Mouse (Mus musculus) v-Abl transformed pro-B cells (cell line): ENCODE measurements around the gene S100b.

Experiments
- in situ Hi-C, 2 experiments: fragments of 400-800 bp; cut with MboI; formaldehyde crosslinking; loops; one replicate each; pipeline ENCODE4 v1.15.1; 2025; ENCODE audit not compliant: unreplicated experiment in 2 of 2

S100b gene

DNA sequence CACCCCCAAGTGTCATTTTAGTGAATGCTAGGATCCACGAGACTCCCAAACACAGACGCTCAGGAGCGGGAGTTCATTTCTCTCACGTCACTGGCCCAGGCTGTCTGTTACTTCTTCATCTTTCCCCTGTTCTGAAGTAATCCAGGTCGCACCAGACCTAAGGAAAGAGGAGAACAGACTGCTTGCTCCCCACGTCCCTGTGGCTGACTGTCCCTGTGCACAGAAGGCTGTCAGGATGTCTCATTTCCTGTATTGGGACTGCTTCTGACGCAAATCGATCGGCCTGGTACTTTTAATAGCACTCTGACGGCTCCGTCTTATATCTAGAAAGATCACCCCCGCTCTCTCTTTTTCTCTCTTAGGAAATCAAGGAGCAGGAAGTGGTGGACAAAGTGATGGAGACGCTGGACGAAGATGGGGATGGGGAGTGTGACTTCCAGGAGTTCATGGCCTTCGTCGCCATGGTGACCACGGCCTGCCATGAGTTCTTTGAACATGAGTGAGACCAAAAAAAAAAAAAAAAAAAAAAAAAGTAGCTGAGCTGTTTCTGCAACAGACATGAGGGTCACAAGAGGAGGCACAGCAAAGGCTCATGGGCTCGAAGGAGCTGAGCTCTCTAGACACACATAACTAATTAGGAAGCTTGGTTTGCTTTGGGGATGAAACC lies 6.0 kb downstream of the S100b start:
- in situ Hi-C loops: loop anchor here in 1 of 2 experiments (10.0 kb wide), 1 partner anchor 165 kb away; no protein-coding TSS in a partner anchor

DNA sequence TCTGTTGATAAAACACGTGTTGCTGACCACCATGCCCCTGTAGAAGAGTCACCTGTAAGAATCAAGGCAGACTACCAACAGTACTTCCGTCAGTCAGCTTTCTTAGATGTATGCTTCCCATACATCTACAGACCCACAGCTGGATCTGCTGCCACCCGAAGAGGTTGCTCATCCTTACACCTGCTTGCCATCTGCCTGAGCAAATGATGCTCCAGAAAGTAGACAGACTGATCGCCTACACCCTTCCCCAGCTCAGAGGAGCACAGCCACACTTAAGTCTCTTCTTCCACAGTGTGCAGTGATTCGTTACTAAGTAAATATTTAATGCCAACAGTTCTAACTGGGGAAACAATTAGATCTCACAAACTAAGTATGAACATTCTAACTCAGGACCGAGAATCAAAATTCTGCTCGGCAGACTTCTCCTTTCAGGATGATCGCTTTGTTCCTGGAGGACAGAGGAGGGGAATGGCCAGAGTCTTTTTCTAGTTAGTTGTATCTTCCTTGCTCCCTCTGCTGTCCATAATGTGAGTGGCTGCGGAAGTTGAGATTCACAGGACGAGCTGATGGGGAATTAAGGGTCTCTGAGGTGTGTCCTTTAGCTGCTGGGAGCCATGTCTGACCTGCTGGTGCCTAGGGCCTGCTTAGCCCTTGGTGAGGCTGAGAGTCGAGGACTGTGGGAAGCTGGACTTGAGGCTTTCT lies 6.9 kb downstream of the S100b start:
- in situ Hi-C loops: loop anchor here in 1 of 2 experiments (10.0 kb wide), 1 partner anchor 164 kb away; no protein-coding TSS in a partner anchor

- in situ Hi-C loops: loop anchor here in 1 of 2 experiments (10.0 kb wide), 1 partner anchor 163 kb away; no protein-coding TSS in a partner anchor
Measured at GRCm38 (mm10) chr10:76261447-76261846, 7.8 kb downstream of the S100b start.

DNA sequence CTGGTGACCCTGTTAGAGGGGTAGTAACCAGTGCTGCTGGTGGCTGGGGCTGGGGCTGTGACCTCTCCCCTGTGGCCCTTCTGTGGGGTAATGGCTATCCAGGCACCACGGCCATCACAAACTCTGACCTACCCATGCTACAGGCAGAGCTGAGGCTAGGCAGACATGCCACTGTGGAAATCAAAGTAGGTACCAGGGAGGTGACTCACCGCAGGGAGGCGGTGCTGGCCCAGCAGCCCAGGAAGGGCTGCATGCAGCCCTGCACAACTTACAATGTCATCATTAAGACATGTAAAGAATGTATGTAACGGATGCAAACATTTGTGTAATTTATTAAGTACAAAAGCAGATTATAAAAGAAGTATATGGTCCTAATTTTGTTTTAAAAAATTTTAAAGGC lies 8.8 kb downstream of the S100b start:
- in situ Hi-C loops: loop anchor here in 1 of 2 experiments (10.0 kb wide), 1 partner anchor 162 kb away; no protein-coding TSS in a partner anchor

DNA sequence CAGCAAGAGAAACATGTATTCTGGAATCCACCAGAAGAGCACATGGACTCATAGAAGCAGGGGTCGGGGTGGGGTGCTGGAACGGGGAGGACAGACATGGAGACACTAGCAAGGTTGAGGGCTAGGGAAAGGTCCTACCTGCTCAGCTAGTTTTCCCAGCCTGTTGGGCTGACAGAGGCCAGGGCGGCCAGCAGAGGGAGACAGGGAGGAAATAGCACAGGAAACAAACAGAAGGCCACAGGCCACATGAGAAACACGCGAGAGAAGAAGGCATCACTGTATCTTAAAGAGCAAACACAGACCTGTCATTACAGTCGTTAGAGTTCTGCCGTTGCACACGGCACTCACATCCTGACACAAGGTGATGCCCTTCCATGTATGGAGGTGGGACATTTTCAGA lies 17.6 kb downstream of the S100b start:
- in situ Hi-C loops: loop anchor here in 1 of 2 experiments (10.0 kb wide), 1 partner anchor 464 kb away; no protein-coding TSS in a partner anchor

DNA sequence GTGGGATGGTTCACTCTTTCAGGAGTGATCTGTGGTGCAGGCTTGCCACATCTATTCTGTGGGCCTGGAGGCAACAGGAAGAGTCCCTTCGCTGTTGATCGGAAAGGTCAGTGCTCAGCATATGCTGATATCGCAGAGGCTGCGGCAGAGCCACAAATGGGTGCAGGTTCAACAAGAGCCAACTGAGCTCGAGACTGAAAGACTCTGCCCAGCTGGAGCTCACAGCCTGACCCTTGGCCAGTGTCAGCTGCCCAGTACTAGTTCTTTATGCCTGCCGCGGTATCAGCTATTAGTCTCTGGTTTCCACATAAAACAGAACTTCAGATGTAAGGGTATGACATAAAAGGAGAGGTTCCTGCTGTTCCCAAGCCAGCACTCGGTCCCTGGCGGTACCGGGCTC lies 21.6 kb downstream of the S100b start:
- in situ Hi-C loops: loop anchor here in 1 of 2 experiments (10.0 kb wide), 1 partner anchor 460 kb away; no protein-coding TSS in a partner anchor

DNA sequence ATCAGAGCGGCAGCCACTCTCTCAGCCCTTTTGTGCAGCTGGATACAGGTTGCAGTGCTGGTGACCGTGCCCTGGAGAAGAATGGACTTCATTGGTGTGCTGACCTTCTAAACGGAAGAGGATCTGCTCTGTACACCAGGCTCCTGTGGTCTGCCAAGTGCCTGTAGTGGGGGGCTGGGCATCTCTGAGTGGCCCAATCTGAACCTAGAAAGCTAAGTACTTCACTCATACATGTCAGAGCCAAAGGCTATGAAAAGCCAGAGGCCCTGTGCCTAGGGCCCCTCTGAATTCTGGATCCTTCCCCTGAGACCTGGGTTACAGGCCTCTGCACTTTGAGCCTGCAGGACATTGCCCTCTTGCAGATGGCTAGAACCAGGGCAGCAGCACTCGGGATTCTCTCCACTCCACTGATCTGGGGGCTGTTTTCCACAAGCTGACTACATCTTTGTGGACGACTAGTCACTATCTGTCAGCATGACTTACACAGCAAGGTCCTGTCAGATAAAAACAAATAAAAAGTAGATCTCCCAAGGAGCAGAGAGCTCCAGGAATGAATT lies 25.0 kb downstream of the S100b start:
- in situ Hi-C loops: loop anchor here in 1 of 2 experiments (10.0 kb wide), 1 partner anchor 456 kb away; no protein-coding TSS in a partner anchor

GRCm38 (mm10) chr10:76288268-76288993 lies 34.8 kb downstream of the S100b start:
- in situ Hi-C loops: no loop called here

- in situ Hi-C loops: no loop called here
Measured at GRCm38 (mm10) chr10:76289052-76289451, 35.4 kb downstream of the S100b start.

GRCm38 (mm10) chr10:76289936-76290671 lies 36.5 kb downstream of the S100b start:
- in situ Hi-C loops: no loop called here

GRCm38 (mm10) chr10:76293222-76293621 lies 39.6 kb downstream of the S100b start:
- in situ Hi-C loops: no loop called here

- in situ Hi-C loops: loop anchor here in 1 of 2 experiments (25.0 kb wide), 1 partner anchor 762 kb away; no protein-coding TSS in a partner anchor
Measured at GRCm38 (mm10) chr10:76300133-76300532, 46.5 kb downstream of the S100b start.

DNA sequence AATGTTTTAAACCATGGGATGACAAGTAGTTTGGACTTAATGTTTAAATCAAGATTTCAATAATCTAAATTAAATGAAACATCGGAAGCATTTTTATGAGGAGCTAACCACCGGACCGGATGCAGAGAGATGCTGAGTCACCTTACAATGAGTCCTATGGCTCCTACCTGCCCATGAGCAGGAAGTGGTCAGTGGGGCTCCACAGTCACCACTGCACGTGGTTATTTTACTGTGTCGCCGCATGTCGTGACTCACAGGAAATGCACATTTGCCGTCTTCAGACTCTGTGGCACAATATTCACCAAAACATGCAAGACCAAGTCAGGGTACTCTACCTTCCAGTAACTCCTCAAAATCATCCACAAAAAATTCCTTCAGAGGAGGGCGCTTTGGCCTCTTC lies 53.1 kb downstream of the S100b start:
- in situ Hi-C loops: loop anchor here in 1 of 2 experiments (25.0 kb wide), 1 partner anchor 756 kb away; no protein-coding TSS in a partner anchor
